Mouse (Mus musculus) T-helper 1 cell (primary cell): ENCODE results near the gene Greb1.

Experiments used
- in situ Hi-C: fragments of 300-600 bp; cut with MboI, MseI; formaldehyde crosslinking; loops from one replicate; pipeline ENCODE4 v1.15.1; 2025; ENCODE audit warnings: high pct_unique_total_duplicates

Gene Greb1

GRCm38 (mm10) chr12:16694783-16695182 is 105.9 kb downstream of the Greb1 start:
- in situ Hi-C loops: no loop called here

GRCm38 (mm10) chr12:16690631-16691030 is 110.1 kb downstream of the Greb1 start:
- in situ Hi-C loops: no loop called here

GRCm38 (mm10) chr12:16672246-16672645 is 128.4 kb downstream of the Greb1 start:
- in situ Hi-C loops: no loop called here

GRCm38 (mm10) chr12:16669176-16669575 is 131.5 kb downstream of the Greb1 start:
- in situ Hi-C loops: no loop called here

- in situ Hi-C loops: no loop called here
Observed at GRCm38 (mm10) chr12:16665022-16665421, 135.7 kb downstream of the Greb1 start.

- in situ Hi-C loops: no loop called here
Observed at GRCm38 (mm10) chr12:16662955-16663585, 137.6 kb downstream of the Greb1 start.

- in situ Hi-C loops: no loop called here
Observed at GRCm38 (mm10) chr12:16661936-16662335, 138.8 kb downstream of the Greb1 start.

- in situ Hi-C loops: no loop called here
Observed at GRCm38 (mm10) chr12:16661459-16661858, 139.2 kb downstream of the Greb1 start.

GRCm38 (mm10) chr12:16656906-16657875 is 143.5 kb downstream of the Greb1 start:
- in situ Hi-C loops: no loop called here

- in situ Hi-C loops: no loop called here
Observed at GRCm38 (mm10) chr12:16655604-16656003, 145.1 kb downstream of the Greb1 start.

GRCm38 (mm10) chr12:16653332-16654093 is 147.2 kb downstream of the Greb1 start, which contains the start of gene Ntsr2:
Gene Ntsr2, plus strand, starts transcription at chr12:16653382.
- in situ Hi-C loops: no loop called here

- in situ Hi-C loops: no loop called here
Observed at GRCm38 (mm10) chr12:16649819-16650218, 150.9 kb downstream of the Greb1 start.

GRCm38 (mm10) chr12:16648273-16648672 is 152.4 kb downstream of the Greb1 start:
- in situ Hi-C loops: no loop called here

GRCm38 (mm10) chr12:16646780-16647409 is 153.8 kb downstream of the Greb1 start:
- in situ Hi-C loops: no loop called here

GRCm38 (mm10) chr12:16644698-16645097 is 156.0 kb downstream of the Greb1 start:
- in situ Hi-C loops: no loop called here

GRCm38 (mm10) chr12:16643508-16644345 is 157.0 kb downstream of the Greb1 start:
- in situ Hi-C loops: no loop called here

GRCm38 (mm10) chr12:16642000-16642399 is 158.7 kb downstream of the Greb1 start:
- in situ Hi-C loops: no loop called here

- in situ Hi-C loops: no loop called here
Observed at GRCm38 (mm10) chr12:16640075-16640474, 160.6 kb downstream of the Greb1 start.

GRCm38 (mm10) chr12:16639078-16639771 is 161.5 kb downstream of the Greb1 start:
- in situ Hi-C loops: loop anchor here (5.0 kb wide), 1 partner anchor 72 kb away; no protein-coding TSS in a partner anchor

- in situ Hi-C loops: loop anchor here (5.0 kb wide), 1 partner anchor 69 kb away; no protein-coding TSS in a partner anchor
Observed at GRCm38 (mm10) chr12:16635816-16636215, 164.9 kb downstream of the Greb1 start.
